Mouse (Mus musculus): ENCODE measurements around the gene Fasn. TPM values are rescaled to one million over a fixed set of nuclear protein-coding genes. Genes with fewer than 3 reads are reported as not detected.

Gene Fasn
- polyA plus RNA-seq, 1 experiment from 2014 or later, result 11.3 TPM

- Histone ChIP-seq H3K9ac (ENCODE audit: low read depth, low read length) (no peak overlapping the region), H3K9me3 (ENCODE audit: control insufficient read depth) (no peaks in the 10 kb centered on the region), H3K4me2 (replicated peaks; ENCODE audit: low read depth) (no peak overlapping the region), H3K27ac (ENCODE audit: low read depth, low read length) (no peak overlapping the region), H3K27me3 (replicated peaks; ENCODE audit: control insufficient read depth, insufficient read depth, low read length) (no peaks in the 10 kb centered on the region), H3K4me1 (replicated peaks; ENCODE audit: control insufficient read depth, insufficient read depth, low read length) (peaks cover 4% of the 10 kb centered on the region; the same call in 1 of the 2 replicates), H3K36me3 (ENCODE audit: control insufficient read depth, insufficient read depth) (peaks cover 86% of the 10 kb centered on the region), H3K4me3 (ENCODE audit: low read depth, low read length) (no peak overlapping the region)
- ATAC-seq, result no peak
- no peak for TF ChIP-seq CTCF (IDR thresholded peaks at IDR 0.05; ENCODE audit: low read depth)
- WGBS, result 95% methylated on average over 13 of the region's 13 CpGs
These were observed 6.1 kb downstream of the Fasn start for GRCm38 (mm10) chr11:120818251-120818650.

DNA sequence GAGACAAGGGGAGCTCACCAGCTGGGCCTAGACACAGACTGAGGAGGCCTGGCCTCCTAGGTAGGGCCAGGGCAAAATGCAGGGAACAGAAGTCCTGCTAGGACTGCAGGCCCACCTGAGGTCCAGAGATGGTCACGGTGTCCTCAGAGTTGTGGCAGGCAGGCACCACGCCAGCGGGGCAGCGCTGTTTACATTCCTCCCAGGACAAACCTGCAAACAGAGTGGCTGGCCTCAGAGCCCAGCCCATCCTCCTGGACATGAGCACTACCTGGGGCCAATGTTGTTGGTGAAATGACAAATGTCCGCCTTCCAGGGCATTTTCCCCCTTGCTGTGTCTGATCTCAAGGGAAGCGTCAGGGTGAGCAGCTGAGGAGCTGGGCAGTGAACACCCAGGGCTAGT, 7.0 kb downstream of the Fasn start:
- H3K9ac ChIP-seq (ENCODE audit: low read depth, low read length), result no peak overlapping the region
- H3K4me2 ChIP-seq (replicated peaks; ENCODE audit: low read depth), result no peak overlapping the region
- H3K9me3 ChIP-seq (ENCODE audit: control insufficient read depth), result no peaks in the 10 kb centered on the region
- TF ChIP-seq CTCF (IDR thresholded peaks at IDR 0.05; ENCODE audit: low read depth), result no peak
- H3K4me3 ChIP-seq (ENCODE audit: low read depth, low read length), result no peak overlapping the region
- H3K27ac ChIP-seq (ENCODE audit: low read depth, low read length), result peak overlapping the region; percentile 41
- ATAC-seq, result no peak
- H3K27me3 ChIP-seq (replicated peaks; ENCODE audit: control insufficient read depth, insufficient read depth, low read length), result no peaks in the 10 kb centered on the region
- H3K36me3 ChIP-seq (ENCODE audit: control insufficient read depth, insufficient read depth), result peaks cover 91% of the 10 kb centered on the region
- WGBS, result 88% methylated on average over 6 of the region's 6 CpGs
- H3K4me1 ChIP-seq (replicated peaks; ENCODE audit: control insufficient read depth, insufficient read depth, low read length), result peaks cover 4% of the 10 kb centered on the region; the same call in 1 of the 2 replicates

GRCm38 (mm10) chr11:120812068-120812467, 12.3 kb downstream of the Fasn start:
- no peak for ATAC-seq
- Histone ChIP-seq H3K9ac (ENCODE audit: low read depth, low read length) (no peak overlapping the region), H3K9me3 (ENCODE audit: control insufficient read depth) (no peaks in the 10 kb centered on the region), H3K36me3 (ENCODE audit: control insufficient read depth, insufficient read depth) (peaks cover 100% of the 10 kb centered on the region), H3K4me1 (replicated peaks; ENCODE audit: control insufficient read depth, insufficient read depth, low read length) (no peaks in the 10 kb centered on the region), H3K27ac (ENCODE audit: low read depth, low read length) (no peak overlapping the region), H3K4me3 (ENCODE audit: low read depth, low read length) (no peak overlapping the region), H3K4me2 (replicated peaks; ENCODE audit: low read depth) (no peak overlapping the region), H3K27me3 (replicated peaks; ENCODE audit: control insufficient read depth, insufficient read depth, low read length) (no peaks in the 10 kb centered on the region)
- no peak for TF ChIP-seq CTCF (IDR thresholded peaks at IDR 0.05; ENCODE audit: low read depth)
- 95% methylated on average over 16 of the region's 16 CpGs for WGBS

DNA sequence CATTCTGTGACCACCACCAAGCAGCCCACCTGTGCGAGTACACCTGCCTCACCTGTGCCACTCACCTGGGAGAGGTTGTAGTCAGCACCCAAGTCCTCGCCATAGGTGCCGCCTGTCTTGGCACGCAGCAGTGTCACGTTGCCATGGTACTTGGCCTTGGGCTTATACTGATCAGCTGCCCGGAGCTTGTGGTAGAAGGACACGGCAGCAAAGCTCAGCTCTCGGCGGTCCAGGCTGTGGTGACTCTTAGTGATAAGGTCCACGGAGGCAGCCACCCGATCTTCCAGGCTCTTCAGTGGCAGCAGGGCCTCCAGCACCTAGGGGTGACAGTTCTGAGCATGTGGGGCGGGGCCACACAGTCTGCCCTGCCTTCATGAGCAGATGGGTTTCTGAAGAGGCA, 16.3 kb downstream of the Fasn start:
- 0 out of 2 replicates have a peak, but pooled peaks cover 3% of the 10 kb centered on the region for H3K4me1 ChIP-seq (replicated peaks; ENCODE audit: control insufficient read depth, insufficient read depth, low read length)
- H3K27me3 ChIP-seq (replicated peaks; ENCODE audit: control insufficient read depth, insufficient read depth, low read length), result no peaks in the 10 kb centered on the region
- no peak overlapping the region for H3K4me3 ChIP-seq (ENCODE audit: low read depth, low read length)
- peaks cover 70% of the 10 kb centered on the region for H3K36me3 ChIP-seq (ENCODE audit: control insufficient read depth, insufficient read depth)
- no peak for TF ChIP-seq CTCF (IDR thresholded peaks at IDR 0.05; ENCODE audit: low read depth)
- H3K9ac ChIP-seq (ENCODE audit: low read depth, low read length), result no peak overlapping the region
- H3K4me2 ChIP-seq (replicated peaks; ENCODE audit: low read depth), result no peak overlapping the region
- no peak for ATAC-seq
- H3K9me3 ChIP-seq (ENCODE audit: control insufficient read depth), result no peaks in the 10 kb centered on the region
- WGBS, result 80% methylated on average over 12 of the region's 12 CpGs
- H3K27ac ChIP-seq (ENCODE audit: low read depth, low read length), result no peak overlapping the region; the same call in 1 of the 2 replicates

- H3K4me2 ChIP-seq (replicated peaks; ENCODE audit: low read depth), result no peak overlapping the region
- H3K27ac ChIP-seq (ENCODE audit: low read depth, low read length), result peak overlapping the region; percentile 3; the same call in 1 of the 2 replicates
- WGBS, result 60% methylated on average over 7 of the region's 7 CpGs
- no peaks in the 10 kb centered on the region for H3K9me3 ChIP-seq (ENCODE audit: control insufficient read depth)
- no peak overlapping the region for H3K4me3 ChIP-seq (ENCODE audit: low read depth, low read length)
- H3K27me3 ChIP-seq (replicated peaks; ENCODE audit: control insufficient read depth, insufficient read depth, low read length), result no peaks in the 10 kb centered on the region
- ATAC-seq, result peak; percentile 83
- no peak overlapping the region for H3K9ac ChIP-seq (ENCODE audit: low read depth, low read length)
- no peak for TF ChIP-seq CTCF (IDR thresholded peaks at IDR 0.05; ENCODE audit: low read depth)
- H3K36me3 ChIP-seq (ENCODE audit: control insufficient read depth, insufficient read depth), result peaks cover 46% of the 10 kb centered on the region
- H3K4me1 ChIP-seq (replicated peaks; ENCODE audit: control insufficient read depth, insufficient read depth, low read length), result 0 out of 2 replicates have a peak, but pooled peaks cover 3% of the 10 kb centered on the region
These were observed 18.7 kb downstream of the Fasn start for GRCm38 (mm10) chr11:120805375-120806298.

GRCm38 (mm10) chr11:120804769-120805168, 19.6 kb downstream of the Fasn start:
- no peak for TF ChIP-seq CTCF (IDR thresholded peaks at IDR 0.05; ENCODE audit: low read depth)
- Histone ChIP-seq H3K4me3 (ENCODE audit: low read depth, low read length) (no peak overlapping the region), H3K9me3 (ENCODE audit: control insufficient read depth) (no peaks in the 10 kb centered on the region), H3K4me1 (replicated peaks; ENCODE audit: control insufficient read depth, insufficient read depth, low read length) (0 out of 2 replicates have a peak, but pooled peaks cover 3% of the 10 kb centered on the region), H3K36me3 (ENCODE audit: control insufficient read depth, insufficient read depth) (peaks cover 37% of the 10 kb centered on the region), H3K9ac (ENCODE audit: low read depth, low read length) (no peak overlapping the region), H3K27ac (ENCODE audit: low read depth, low read length) (no peak overlapping the region), H3K4me2 (replicated peaks; ENCODE audit: low read depth) (no peak overlapping the region), H3K27me3 (replicated peaks; ENCODE audit: control insufficient read depth, insufficient read depth, low read length) (no peaks in the 10 kb centered on the region)
- WGBS, result 62% methylated on average over 4 of the region's 4 CpGs
- no peak for ATAC-seq
